Mouse (Mus musculus) urinary bladder, postnatal 10 days (tissue): Measurements from ENCODE around the gene Macf1.

Source experiments
- DNase-seq: peaks from one replicate; pipeline ENCODE4 v3.0.0; 2022; ENCODE audit warnings: low spot score

Gene Macf1

DNA sequence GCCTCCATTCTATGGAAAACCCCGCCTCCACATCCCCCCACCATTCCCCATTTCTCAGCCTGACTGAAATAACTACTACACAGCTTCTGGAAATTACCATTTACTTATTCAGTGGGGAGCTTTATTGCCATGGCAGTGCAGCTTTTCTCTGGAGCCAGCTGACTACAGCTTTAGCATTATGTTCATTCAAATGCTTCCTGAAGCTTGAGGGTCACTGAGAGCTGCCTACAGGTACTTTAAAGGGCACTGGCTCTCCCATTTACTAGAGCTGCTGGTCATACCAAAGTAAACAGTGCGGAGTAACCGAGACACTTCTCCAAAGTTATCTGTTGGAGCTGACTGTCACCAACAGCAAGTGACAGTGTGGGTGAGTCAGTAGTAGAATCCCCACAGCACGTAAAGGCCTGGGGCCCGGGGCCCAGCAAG, 89.8 kb downstream of the Macf1 start:
- DNase-seq, result no peak

DNA sequence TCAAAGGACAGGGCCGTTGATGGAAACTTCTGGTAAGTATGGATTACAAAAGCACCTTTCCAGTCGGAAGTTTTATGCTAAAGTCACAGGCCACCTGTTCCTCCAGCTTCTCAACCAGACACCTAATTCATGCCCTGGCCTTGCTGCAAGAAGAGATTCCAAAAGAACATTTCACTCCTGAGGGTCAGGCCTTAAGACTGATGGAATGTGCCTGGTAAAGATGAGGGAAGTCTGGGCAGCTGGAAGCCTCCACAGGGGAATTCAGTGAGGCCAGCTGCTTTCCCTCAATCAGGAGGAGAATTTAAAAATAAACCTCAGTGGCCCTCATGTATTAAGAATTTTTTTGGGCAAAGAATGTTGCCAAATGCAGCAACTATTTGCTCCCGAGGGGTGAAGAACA, 90.5 kb downstream of the Macf1 start:
- no peak for DNase-seq

GRCm38 (mm10) chr4:123592046-123592445, 92.1 kb downstream of the Macf1 start:
- no peak for DNase-seq

DNA sequence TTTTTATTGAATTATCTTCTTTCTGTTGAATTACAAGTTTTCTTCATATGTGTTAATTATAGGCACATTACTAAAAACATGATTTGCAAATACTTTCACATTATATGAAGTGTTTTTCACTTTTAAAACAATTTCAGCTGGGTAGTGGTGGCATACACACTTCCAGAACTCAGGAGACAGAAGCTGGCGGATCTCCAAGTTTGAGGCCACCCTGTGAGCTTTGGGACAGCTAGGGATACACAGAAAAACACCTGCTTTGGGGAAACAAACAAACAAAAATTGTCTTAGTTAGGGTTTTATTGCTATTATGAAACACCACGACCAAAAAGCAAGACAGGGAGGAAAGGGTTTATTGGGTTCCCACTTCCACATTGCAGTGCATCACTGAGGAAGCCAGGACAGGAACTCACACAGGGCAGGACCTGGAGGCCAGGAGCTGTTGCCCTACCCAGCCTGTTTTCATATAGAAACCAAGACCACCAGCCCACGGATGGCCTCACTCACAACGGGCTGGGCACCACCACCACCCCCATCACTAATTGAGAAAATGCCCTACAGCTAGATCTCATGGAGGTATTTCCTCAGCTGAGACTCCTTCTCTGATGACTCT, 93.0 kb downstream of the Macf1 start:
- no peak for DNase-seq

- no peak for DNase-seq
Measured at GRCm38 (mm10) chr4:123589496-123589895, 94.7 kb downstream of the Macf1 start.

- DNase-seq, result no peak
Measured at GRCm38 (mm10) chr4:123588353-123589301, 95.5 kb downstream of the Macf1 start.

GRCm38 (mm10) chr4:123587616-123588015, 96.5 kb downstream of the Macf1 start:
- DNase-seq, result no peak

DNA sequence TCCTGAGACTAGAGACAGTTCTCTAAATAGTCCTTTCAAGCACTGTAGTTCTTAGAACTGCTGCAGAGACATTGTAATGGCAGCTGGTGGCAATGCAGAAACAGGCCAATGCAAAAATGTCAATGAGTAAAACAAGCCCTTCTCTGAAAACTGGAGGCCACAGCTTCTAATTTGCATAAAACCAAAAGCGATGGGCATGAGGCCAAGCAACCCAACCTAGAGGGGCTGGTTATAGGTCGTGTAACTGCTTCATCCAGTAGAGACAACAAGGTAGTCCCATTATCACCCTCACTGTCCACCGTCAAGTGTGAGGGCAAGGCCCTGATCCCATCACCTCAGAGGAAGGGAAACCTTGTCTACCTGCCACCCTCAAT, 99.5 kb downstream of the Macf1 start:
- DNase-seq, result no peak

- DNase-seq, result no peak
Measured at GRCm38 (mm10) chr4:123584084-123584719, 100.0 kb downstream of the Macf1 start.

GRCm38 (mm10) chr4:123577469-123578088, 106.6 kb downstream of the Macf1 start:
- no peak for DNase-seq

GRCm38 (mm10) chr4:123572434-123573336, 111.5 kb downstream of the Macf1 start:
- no peak for DNase-seq

DNA sequence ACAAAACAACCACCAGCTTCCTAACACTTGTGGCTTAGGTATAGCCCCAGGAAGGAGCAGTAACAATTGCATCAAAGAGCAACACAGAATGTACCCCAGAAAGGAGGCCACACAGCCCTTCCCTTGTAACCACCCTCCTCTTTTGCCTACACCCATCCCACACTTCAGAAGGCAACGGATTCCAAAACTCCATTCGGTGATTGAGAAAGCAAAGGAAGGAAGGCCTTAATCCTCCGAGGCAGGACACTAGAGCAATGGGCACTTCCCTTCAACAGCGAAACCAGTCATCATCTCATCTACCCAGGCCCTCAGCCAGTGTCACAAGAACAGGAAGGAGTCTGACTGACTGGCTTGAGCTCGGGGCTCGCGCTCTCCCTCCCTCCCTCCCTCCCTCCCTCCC, 112.3 kb downstream of the Macf1 start:
- no peak for DNase-seq

- no peak for DNase-seq
Measured at GRCm38 (mm10) chr4:123565291-123565861, 118.8 kb downstream of the Macf1 start.

- no peak for DNase-seq
Measured at GRCm38 (mm10) chr4:123564051-123564791, 119.9 kb downstream of the Macf1 start.

DNA sequence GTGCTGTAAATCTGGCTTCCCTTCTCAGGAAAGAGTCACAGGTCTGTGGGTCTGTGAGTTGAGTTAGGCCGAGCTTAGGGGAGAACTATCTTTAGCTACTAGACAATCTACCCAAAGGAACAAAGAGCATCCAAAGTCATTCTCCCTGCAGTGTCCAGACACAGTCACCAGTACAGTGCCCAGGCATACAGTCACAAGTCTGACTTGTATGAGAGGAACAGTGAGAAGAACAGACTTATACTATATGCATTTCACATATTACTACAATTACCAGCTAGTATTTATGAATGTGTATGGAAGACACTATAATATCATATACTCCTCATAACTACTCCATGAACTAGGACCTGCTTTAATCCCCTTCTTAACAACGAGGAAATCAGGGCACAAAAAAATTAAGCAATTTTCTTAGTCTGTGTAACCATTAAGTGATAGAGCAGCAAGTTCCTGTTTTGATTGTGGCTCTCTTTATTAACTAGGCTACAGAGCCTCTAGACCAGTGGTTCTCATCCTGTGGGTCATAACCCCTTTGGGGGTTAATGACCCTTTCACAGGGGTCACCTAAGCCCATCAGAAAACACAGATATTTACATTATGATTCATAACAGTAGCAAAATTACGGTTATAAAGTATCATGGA, 121.9 kb downstream of the Macf1 start:
- DNase-seq, result no peak

- no peak for DNase-seq
Measured at GRCm38 (mm10) chr4:123560896-123561295, 123.3 kb downstream of the Macf1 start.

- DNase-seq, result no peak
Measured at GRCm38 (mm10) chr4:123558496-123558895, 125.7 kb downstream of the Macf1 start.

- no peak for DNase-seq
Measured at GRCm38 (mm10) chr4:123555251-123555650, 128.9 kb downstream of the Macf1 start.

GRCm38 (mm10) chr4:123552689-123553088, 131.5 kb downstream of the Macf1 start:
- no peak for DNase-seq

DNA sequence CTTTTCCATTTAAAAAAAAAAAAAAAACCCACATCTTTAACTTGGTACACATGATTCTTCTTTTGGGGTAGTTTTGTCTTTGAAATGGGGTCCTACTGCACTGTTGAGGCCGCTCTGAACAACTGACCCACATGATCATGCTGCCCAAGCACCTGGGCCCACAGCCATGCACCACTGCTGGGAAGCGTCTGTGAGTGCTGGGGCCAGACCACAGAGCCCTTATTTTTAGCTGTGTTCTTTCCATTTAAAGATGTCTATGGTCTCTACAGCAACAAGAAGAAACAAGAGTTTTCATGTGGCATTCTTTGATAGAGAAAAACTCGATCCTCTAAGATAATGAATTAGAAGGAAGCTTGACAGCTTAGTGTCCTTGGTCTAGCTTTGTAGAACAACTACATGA, 135.8 kb downstream of the Macf1 start:
- no peak for DNase-seq
